Mouse (Mus musculus): ENCODE data around the gene Ager. TPM values are rescaled to one million over a fixed set of nuclear protein-coding genes. Genes with fewer than 3 reads are reported as not detected.
A peak's percentile ranks its signal among the peaks of the same experiment; 100 is the strongest.

Ager gene
- polyA plus RNA-seq, 1 experiment from 2014 or later = 1.5 TPM

DNA sequence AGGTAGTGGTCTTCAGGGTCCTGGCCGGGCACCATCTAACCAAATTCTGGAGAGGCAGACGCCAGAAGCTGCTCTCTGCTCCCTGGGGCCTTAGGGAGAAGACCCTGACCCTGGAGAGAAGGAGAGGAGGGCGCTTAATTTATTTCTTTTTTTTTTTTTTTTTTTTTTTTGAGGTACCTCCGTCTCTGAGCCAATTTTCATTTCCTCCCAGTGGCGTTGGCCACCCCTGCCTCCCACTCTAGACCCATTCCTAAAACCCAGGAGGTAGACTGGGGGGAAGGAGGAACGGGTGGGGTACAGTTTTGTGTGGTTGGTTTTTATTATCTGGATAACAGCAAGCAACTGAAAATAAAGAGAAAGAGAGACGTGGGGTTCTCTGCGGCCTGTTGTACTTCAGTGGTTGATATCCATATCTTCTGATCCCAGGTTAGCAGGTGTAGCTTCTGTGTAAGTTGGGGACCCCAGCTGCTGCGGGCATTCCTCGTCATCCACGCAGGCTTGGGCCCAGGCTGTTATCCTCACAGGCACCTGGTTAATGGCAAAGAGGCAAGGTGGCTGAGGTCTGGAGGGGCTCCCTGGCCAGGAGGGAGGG is 15.5 kb downstream of the Ager start:
- WGBS = 79% methylated on average over 11 of the region's 11 CpGs
- Histone ChIP-seq H3K9ac (ENCODE audit: low read depth, low read length) (no peak overlapping the region), H3K4me1 (replicated peaks; ENCODE audit: control insufficient read depth, insufficient read depth, low read length) (no peaks in the 10 kb centered on the region), H3K4me3 (ENCODE audit: low read depth, low read length) (no peak overlapping the region), H3K4me2 (replicated peaks; ENCODE audit: low read depth) (no peak overlapping the region), H3K36me3 (ENCODE audit: control insufficient read depth, insufficient read depth) (peaks cover 78% of the 10 kb centered on the region), H3K9me3 (ENCODE audit: control insufficient read depth) (no peaks in the 10 kb centered on the region), H3K27me3 (replicated peaks; ENCODE audit: control insufficient read depth, insufficient read depth, low read length) (no peaks in the 10 kb centered on the region), H3K27ac (ENCODE audit: low read depth, low read length) (no peak overlapping the region; the same call in 1 of the 2 replicates)
- TF ChIP-seq CTCF (IDR thresholded peaks at IDR 0.05; ENCODE audit: low read depth) = no peak
- no peak for ATAC-seq

GRCm38 (mm10) chr17:34613830-34614229 is 16.2 kb downstream of the Ager start:
- H3K36me3 ChIP-seq (ENCODE audit: control insufficient read depth, insufficient read depth) = peaks cover 74% of the 10 kb centered on the region
- no peaks in the 10 kb centered on the region for H3K27me3 ChIP-seq (replicated peaks; ENCODE audit: control insufficient read depth, insufficient read depth, low read length)
- 93% methylated on average over 10 of the region's 10 CpGs for WGBS
- ATAC-seq = no peak
- H3K4me3 ChIP-seq (ENCODE audit: low read depth, low read length) = no peak overlapping the region
- no peak overlapping the region for H3K9ac ChIP-seq (ENCODE audit: low read depth, low read length)
- H3K4me2 ChIP-seq (replicated peaks; ENCODE audit: low read depth) = no peak overlapping the region
- no peak for TF ChIP-seq CTCF (IDR thresholded peaks at IDR 0.05; ENCODE audit: low read depth)
- H3K4me1 ChIP-seq (replicated peaks; ENCODE audit: control insufficient read depth, insufficient read depth, low read length) = no peaks in the 10 kb centered on the region
- no peak overlapping the region for H3K27ac ChIP-seq (ENCODE audit: low read depth, low read length)
- no peaks in the 10 kb centered on the region for H3K9me3 ChIP-seq (ENCODE audit: control insufficient read depth)

GRCm38 (mm10) chr17:34615871-34616270 is 18.2 kb downstream of the Ager start, which contains the start of gene Egfl8:
TSS of gene Egfl8 (minus strand) at chr17:34615971.
- Histone ChIP-seq H3K9me3 (ENCODE audit: control insufficient read depth) (no peaks in the 10 kb centered on the region), H3K4me3 (ENCODE audit: low read depth, low read length) (no peak within 1 kb of the TSS), H3K36me3 (ENCODE audit: control insufficient read depth, insufficient read depth) (peaks cover 70% of the 10 kb centered on the region), H3K27me3 (replicated peaks; ENCODE audit: control insufficient read depth, insufficient read depth, low read length) (no peaks in the 10 kb centered on the region), H3K9ac (ENCODE audit: low read depth, low read length) (no peak within 1 kb of the TSS), H3K4me1 (replicated peaks; ENCODE audit: control insufficient read depth, insufficient read depth, low read length) (no peaks in the 10 kb centered on the region), H3K4me2 (replicated peaks; ENCODE audit: low read depth) (no peak within 1 kb of the TSS), H3K27ac (ENCODE audit: low read depth, low read length) (no peak within 1 kb of the TSS)
- WGBS = 85% methylated on average over 6 of the region's 6 CpGs
- TF ChIP-seq CTCF (IDR thresholded peaks at IDR 0.05; ENCODE audit: low read depth) = no peak
- no peak for ATAC-seq

GRCm38 (mm10) chr17:34618999-34619398 is 21.3 kb downstream of the Ager start:
- Histone ChIP-seq H3K27me3 (replicated peaks; ENCODE audit: control insufficient read depth, insufficient read depth, low read length) (no peaks in the 10 kb centered on the region), H3K4me2 (replicated peaks; ENCODE audit: low read depth) (no peak overlapping the region), H3K27ac (ENCODE audit: low read depth, low read length) (no peak overlapping the region), H3K9ac (ENCODE audit: low read depth, low read length) (no peak overlapping the region), H3K9me3 (ENCODE audit: control insufficient read depth) (no peaks in the 10 kb centered on the region), H3K4me1 (replicated peaks; ENCODE audit: control insufficient read depth, insufficient read depth, low read length) (no peaks in the 10 kb centered on the region), H3K4me3 (ENCODE audit: low read depth, low read length) (no peak overlapping the region), H3K36me3 (ENCODE audit: control insufficient read depth, insufficient read depth) (peaks cover 62% of the 10 kb centered on the region)
- peak; percentile 90 for TF ChIP-seq CTCF (IDR thresholded peaks at IDR 0.05; ENCODE audit: low read depth)
- ATAC-seq = peak; percentile 29
- 15% methylated on average over 6 of the region's 6 CpGs for WGBS

DNA sequence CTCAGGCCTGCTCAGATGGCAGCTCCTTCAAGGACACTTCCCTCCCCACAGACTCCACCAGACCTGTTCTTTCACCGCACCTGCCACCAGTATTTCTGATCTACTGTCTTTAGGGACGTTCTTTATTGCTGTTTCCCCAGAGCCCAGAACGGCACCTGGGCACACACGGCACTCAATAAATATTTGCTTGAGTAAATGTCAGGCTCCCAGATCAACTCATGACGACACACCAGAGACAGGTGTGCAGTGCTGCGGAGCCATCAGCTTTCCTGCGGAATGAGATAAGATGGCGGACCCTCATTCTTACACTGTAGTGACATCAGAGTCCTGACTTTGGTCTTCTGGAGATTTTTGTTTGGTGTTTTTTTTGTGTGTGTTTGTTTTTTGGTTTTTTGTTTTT is 23.3 kb downstream of the Ager start:
- Histone ChIP-seq H3K4me1 (replicated peaks; ENCODE audit: control insufficient read depth, insufficient read depth, low read length) (no peaks in the 10 kb centered on the region), H3K9ac (ENCODE audit: low read depth, low read length) (no peak overlapping the region), H3K36me3 (ENCODE audit: control insufficient read depth, insufficient read depth) (peaks cover 49% of the 10 kb centered on the region), H3K9me3 (ENCODE audit: control insufficient read depth) (no peaks in the 10 kb centered on the region), H3K27me3 (replicated peaks; ENCODE audit: control insufficient read depth, insufficient read depth, low read length) (no peaks in the 10 kb centered on the region), H3K27ac (ENCODE audit: low read depth, low read length) (no peak overlapping the region), H3K4me3 (ENCODE audit: low read depth, low read length) (no peak overlapping the region), H3K4me2 (replicated peaks; ENCODE audit: low read depth) (no peak overlapping the region)
- no peak for TF ChIP-seq CTCF (IDR thresholded peaks at IDR 0.05; ENCODE audit: low read depth)
- WGBS = 50% methylated on average over 8 of the region's 8 CpGs
- ATAC-seq = peak; percentile 58

DNA sequence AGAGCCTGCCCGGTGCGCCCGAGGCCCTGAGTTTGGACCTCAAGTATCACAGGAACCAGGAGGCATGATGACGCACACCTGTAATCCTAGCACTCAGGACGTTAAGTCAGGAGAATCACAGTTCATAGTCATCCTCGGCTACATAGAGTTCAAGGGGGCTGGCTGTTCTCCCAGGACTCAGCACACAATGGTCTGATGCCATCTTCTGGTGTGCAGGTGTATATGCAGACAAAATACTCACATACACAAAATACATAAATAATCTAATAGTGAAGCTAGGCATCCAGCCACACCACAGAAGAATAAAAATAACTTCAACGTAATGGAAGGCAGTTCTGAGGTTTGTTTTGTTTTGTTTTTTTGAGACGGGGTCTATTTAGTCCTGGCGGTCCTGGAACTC is 25.5 kb downstream of the Ager start:
- no peak for ATAC-seq
- WGBS = 84% methylated on average over 9 of the region's 9 CpGs

More for the DNA sequence above, 25.5 kb downstream of the Ager start:
- Histone ChIP-seq H3K4me2 (replicated peaks; ENCODE audit: low read depth) (no peak overlapping the region), H3K4me1 (replicated peaks; ENCODE audit: control insufficient read depth, insufficient read depth, low read length) (no peaks in the 10 kb centered on the region; the same call in 1 of the 2 replicates), H3K4me3 (ENCODE audit: low read depth, low read length) (no peak overlapping the region), H3K27me3 (replicated peaks; ENCODE audit: control insufficient read depth, insufficient read depth, low read length) (no peaks in the 10 kb centered on the region), H3K27ac (ENCODE audit: low read depth, low read length) (no peak overlapping the region), H3K9me3 (ENCODE audit: control insufficient read depth) (no peaks in the 10 kb centered on the region), H3K36me3 (ENCODE audit: control insufficient read depth, insufficient read depth) (peaks cover 32% of the 10 kb centered on the region), H3K9ac (ENCODE audit: low read depth, low read length) (no peak overlapping the region)
- TF ChIP-seq CTCF (IDR thresholded peaks at IDR 0.05; ENCODE audit: low read depth) = peak; percentile 49
